Mouse (Mus musculus): Measurements from ENCODE around the gene Prune1. TPM values are rescaled to one million over a fixed set of nuclear protein-coding genes. Genes with fewer than 3 reads are reported as not detected.

The Prune1 gene
- polyA plus RNA-seq, 1 experiment from 2014 or later: 23.9 TPM

DNA sequence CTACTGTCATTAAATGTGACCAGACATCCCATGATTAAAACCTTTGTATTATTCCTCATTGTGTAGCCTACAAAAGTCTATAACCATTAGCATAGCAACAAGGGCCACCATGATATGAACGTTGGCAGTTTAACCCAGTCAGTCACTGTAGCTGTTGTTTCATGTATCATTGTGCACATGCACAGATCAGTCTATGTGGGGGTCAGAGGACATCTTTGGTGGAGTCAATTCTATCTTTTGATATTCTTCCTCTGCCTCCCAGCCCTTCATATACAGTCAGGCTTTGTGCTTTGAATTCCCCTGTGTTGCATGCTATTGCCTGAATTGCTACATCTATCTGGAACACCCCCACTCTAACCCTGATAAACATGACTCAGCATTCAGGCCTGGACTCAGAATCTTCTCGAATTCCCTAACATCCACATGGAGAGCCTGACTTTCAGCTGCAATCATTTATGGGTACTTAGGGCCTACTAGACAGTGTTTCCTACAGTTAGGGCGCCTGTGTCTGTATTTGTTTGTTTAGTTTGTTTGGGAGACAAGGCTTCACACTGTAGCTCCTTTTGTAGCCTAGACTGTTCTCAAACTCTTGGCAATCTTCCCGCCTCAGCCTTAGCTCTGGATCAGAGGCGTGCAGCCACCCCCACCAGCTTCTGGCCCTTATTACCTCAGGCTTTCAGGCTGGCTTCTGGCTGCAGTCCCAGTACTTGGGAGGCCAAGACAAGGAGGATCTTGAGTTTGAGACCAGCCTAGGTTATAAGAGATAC lies 35.2 kb downstream of the Prune1 start:
- no peak overlapping the region for H3K4me2 ChIP-seq
- no peaks in the 10 kb centered on the region for H3K36me3 ChIP-seq
- H3K27ac ChIP-seq: no peak overlapping the region
- peak; percentile 39; the same call in 1 of the 2 replicates for ATAC-seq (ENCODE audit: borderline replicate concordance, extremely low read depth, low FRiP score, low TSS enrichment)
- H3K9me3 ChIP-seq: no peaks in the 10 kb centered on the region
- 70% methylated on average over 5 of the region's 5 CpGs for WGBS
- H3K4me1 ChIP-seq: 0 out of 2 replicates have a peak, but pooled peaks cover 13% of the 10 kb centered on the region
- H3K9ac ChIP-seq: no peak overlapping the region
- no peaks in the 10 kb centered on the region for H3K27me3 ChIP-seq
- H3K4me3 ChIP-seq: no peak overlapping the region

- WGBS: 75% methylated on average over 2 of the region's 2 CpGs
- H3K9ac ChIP-seq: no peak overlapping the region
- ATAC-seq (ENCODE audit: borderline replicate concordance, extremely low read depth, low FRiP score, low TSS enrichment): no peak
- peaks cover 9% of the 10 kb centered on the region; the same call in 1 of the 2 replicates for H3K4me1 ChIP-seq
- no peak overlapping the region for H3K4me2 ChIP-seq
- H3K9me3 ChIP-seq: no peaks in the 10 kb centered on the region
- H3K27ac ChIP-seq: no peak overlapping the region
- no peaks in the 10 kb centered on the region for H3K27me3 ChIP-seq
- H3K4me3 ChIP-seq: no peak overlapping the region
- peaks cover 5% of the 10 kb centered on the region; the same call in 1 of the 2 replicates for H3K36me3 ChIP-seq
These were observed 38.8 kb downstream of the Prune1 start for GRCm38 (mm10) chr3:95243086-95243485.

GRCm38 (mm10) chr3:95241498-95241897 lies 40.4 kb downstream of the Prune1 start, which contains the start of gene Gm128:
TSS of gene Gm128 (minus strand) at chr3:95241598.
- Histone ChIP-seq H3K4me1 (peaks cover 9% of the 10 kb centered on the region; the same call in 1 of the 2 replicates), H3K4me2 (peak within 1 kb of the TSS; percentile 34; the same call in 1 of the 2 replicates), H3K27ac (no peak within 1 kb of the TSS), H3K9me3 (no peaks in the 10 kb centered on the region), H3K27me3 (no peaks in the 10 kb centered on the region), H3K36me3 (peaks cover 20% of the 10 kb centered on the region), H3K9ac (no peak within 1 kb of the TSS), H3K4me3 (no peak within 1 kb of the TSS)
- 74% methylated on average over 7 of the region's 7 CpGs for WGBS
- ATAC-seq (ENCODE audit: borderline replicate concordance, extremely low read depth, low FRiP score, low TSS enrichment): no peak

GRCm38 (mm10) chr3:95240900-95241299 lies 41.0 kb downstream of the Prune1 start:
- WGBS: 24% methylated on average over 17 of the region's 17 CpGs
- H3K36me3 ChIP-seq: peaks cover 26% of the 10 kb centered on the region
- H3K9ac ChIP-seq: no peak overlapping the region
- H3K4me2 ChIP-seq: peak overlapping the region; percentile 34; the same call in 1 of the 2 replicates
- H3K9me3 ChIP-seq: no peaks in the 10 kb centered on the region
- no peaks in the 10 kb centered on the region for H3K27me3 ChIP-seq
- peaks cover 9% of the 10 kb centered on the region; the same call in 1 of the 2 replicates for H3K4me1 ChIP-seq
- H3K27ac ChIP-seq: no peak overlapping the region
- H3K4me3 ChIP-seq: no peak overlapping the region
- ATAC-seq (ENCODE audit: borderline replicate concordance, extremely low read depth, low FRiP score, low TSS enrichment): no peak

GRCm38 (mm10) chr3:95239971-95240370 lies 41.9 kb downstream of the Prune1 start:
- H3K9me3 ChIP-seq: no peaks in the 10 kb centered on the region

DNA sequence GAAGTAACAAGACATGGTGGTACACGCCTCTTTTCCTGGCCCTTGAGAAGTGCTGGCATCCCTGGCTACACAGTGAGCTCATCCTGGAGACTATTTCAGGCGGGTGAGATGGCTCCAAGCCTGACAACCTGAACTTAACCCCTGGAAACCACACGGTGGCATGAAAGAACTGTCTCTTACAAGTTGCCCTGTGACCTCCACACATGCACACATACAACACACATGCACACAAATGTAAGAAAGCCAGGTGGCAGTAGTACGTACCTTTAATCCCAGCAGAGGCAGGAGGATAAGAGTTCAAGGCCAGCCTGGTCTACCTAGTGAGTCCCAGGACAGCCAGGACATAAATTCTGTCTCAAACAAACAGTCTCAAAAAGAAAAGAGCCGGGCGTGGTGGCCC lies 42.9 kb downstream of the Prune1 start:
- Histone ChIP-seq H3K27me3 (no peaks in the 10 kb centered on the region), H3K9me3 (no peaks in the 10 kb centered on the region), H3K4me1 (peaks cover 9% of the 10 kb centered on the region; the same call in 1 of the 2 replicates), H3K36me3 (peaks cover 44% of the 10 kb centered on the region), H3K9ac (no peak overlapping the region), H3K4me3 (no peak overlapping the region), H3K4me2 (no peak overlapping the region), H3K27ac (no peak overlapping the region)
- WGBS: 78% methylated on average over 6 of the region's 6 CpGs
- no peak for ATAC-seq (ENCODE audit: borderline replicate concordance, extremely low read depth, low FRiP score, low TSS enrichment)

More at GRCm38 (mm10) chr3:95239971-95240370, 41.9 kb downstream of the Prune1 start:
- Histone ChIP-seq H3K4me2 (no peak overlapping the region), H3K9ac (no peak overlapping the region), H3K36me3 (peaks cover 35% of the 10 kb centered on the region), H3K4me1 (peaks cover 9% of the 10 kb centered on the region; the same call in 1 of the 2 replicates), H3K27ac (no peak overlapping the region), H3K27me3 (no peaks in the 10 kb centered on the region), H3K4me3 (no peak overlapping the region)
- no peak for ATAC-seq (ENCODE audit: borderline replicate concordance, extremely low read depth, low FRiP score, low TSS enrichment)
- WGBS: 82% methylated on average over 12 of the region's 12 CpGs

GRCm38 (mm10) chr3:95237541-95238099 lies 44.3 kb downstream of the Prune1 start:
- Histone ChIP-seq H3K4me3 (no peak overlapping the region), H3K4me1 (peaks cover 9% of the 10 kb centered on the region; the same call in 1 of the 2 replicates), H3K27me3 (no peaks in the 10 kb centered on the region), H3K36me3 (peaks cover 58% of the 10 kb centered on the region), H3K9ac (no peak overlapping the region), H3K9me3 (no peaks in the 10 kb centered on the region), H3K27ac (no peak overlapping the region), H3K4me2 (no peak overlapping the region)
- WGBS: 72% methylated on average over 8 of the region's 8 CpGs
- no peak for ATAC-seq (ENCODE audit: borderline replicate concordance, extremely low read depth, low FRiP score, low TSS enrichment)

DNA sequence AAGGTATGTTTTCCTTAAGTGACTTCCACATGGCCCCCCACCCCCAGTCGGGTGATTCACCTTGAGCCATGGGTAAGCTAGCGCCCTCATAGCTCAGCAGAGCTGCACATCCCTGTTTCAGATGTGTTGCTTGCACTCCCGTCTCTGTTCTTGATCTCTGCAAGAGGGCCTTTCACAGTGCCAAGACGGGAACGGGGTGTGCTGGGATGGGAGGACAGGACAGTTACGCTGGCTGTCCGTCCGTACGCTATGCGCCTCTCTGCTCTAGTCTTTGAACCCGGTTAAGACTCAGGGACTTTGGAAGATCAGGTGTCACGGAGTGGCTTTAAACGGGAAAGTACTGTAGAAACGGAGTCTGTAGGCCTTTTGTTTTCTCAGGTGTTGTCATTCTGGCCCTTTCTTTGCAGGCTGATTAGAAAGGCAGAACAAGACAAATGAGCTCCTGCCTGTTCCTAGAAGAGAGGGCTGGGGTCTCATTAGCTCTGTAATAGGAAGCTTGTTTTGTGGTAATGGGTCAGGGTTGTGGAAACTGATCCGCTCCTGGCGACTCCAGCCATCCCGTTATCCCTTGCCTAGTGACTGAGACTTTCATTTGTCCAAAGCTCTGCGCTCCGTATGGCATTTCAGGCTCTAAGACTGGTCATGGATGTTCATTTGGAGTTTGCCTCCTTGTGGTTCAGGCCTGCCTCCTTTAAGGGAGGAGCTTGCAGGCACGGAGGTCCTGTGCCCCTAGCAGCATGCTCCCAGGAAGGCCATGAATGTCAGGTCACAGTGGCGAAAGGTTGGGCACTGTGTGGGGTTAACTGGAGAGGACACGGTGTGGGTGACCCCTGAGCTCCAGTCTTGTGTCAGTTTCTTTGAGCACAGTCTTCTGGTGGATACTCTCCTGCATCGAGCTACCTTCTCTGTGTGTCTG lies 46.2 kb downstream of the Prune1 start:
- H3K4me2 ChIP-seq: no peak overlapping the region

GRCm38 (mm10) chr3:95233303-95233980 lies 48.4 kb downstream of the Prune1 start:
- H3K36me3 ChIP-seq: peaks cover 68% of the 10 kb centered on the region
- peaks cover 18% of the 10 kb centered on the region for H3K4me1 ChIP-seq
- H3K27ac ChIP-seq: no peak overlapping the region
- no peaks in the 10 kb centered on the region for H3K9me3 ChIP-seq
- ATAC-seq (ENCODE audit: borderline replicate concordance, extremely low read depth, low FRiP score, low TSS enrichment): no peak
- H3K4me3 ChIP-seq: no peak overlapping the region
- no peak overlapping the region for H3K4me2 ChIP-seq
- H3K9ac ChIP-seq: no peak overlapping the region
- no peaks in the 10 kb centered on the region for H3K27me3 ChIP-seq
- 86% methylated on average over 16 of the region's 16 CpGs for whole genome bisulfite sequencing

More for the DNA sequence above, 46.2 kb downstream of the Prune1 start:
- Histone ChIP-seq H3K9ac (no peak overlapping the region), H3K27me3 (no peaks in the 10 kb centered on the region), H3K4me1 (peaks cover 13% of the 10 kb centered on the region), H3K27ac (no peak overlapping the region), H3K36me3 (peaks cover 69% of the 10 kb centered on the region), H3K9me3 (no peaks in the 10 kb centered on the region), H3K4me3 (no peak overlapping the region)
- WGBS: 77% methylated on average over 23 of the region's 23 CpGs
- no peak for ATAC-seq (ENCODE audit: borderline replicate concordance, extremely low read depth, low FRiP score, low TSS enrichment)

DNA sequence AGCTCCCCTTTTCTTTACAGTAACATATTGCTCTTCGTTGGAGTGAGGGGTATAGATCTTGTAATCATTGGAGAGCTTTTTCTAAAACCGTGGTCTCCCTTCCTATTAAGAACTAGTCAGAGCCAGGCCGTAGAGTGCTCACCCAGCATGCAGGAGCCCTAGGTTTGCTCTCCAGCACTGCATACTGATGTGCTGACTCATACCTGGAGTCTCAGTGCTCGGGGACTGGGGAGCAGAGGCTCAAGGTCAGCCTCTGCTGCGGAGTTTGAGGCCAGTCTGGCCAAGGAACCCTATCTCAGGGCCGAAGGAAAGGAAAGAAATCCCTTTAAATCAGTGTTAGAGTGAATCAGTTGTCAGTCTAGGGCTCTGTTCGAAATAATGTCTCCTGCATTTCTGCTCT lies 49.1 kb downstream of the Prune1 start:
- Histone ChIP-seq H3K9ac (no peak overlapping the region), H3K9me3 (no peaks in the 10 kb centered on the region), H3K4me1 (peaks cover 18% of the 10 kb centered on the region), H3K36me3 (peaks cover 61% of the 10 kb centered on the region), H3K27me3 (no peaks in the 10 kb centered on the region), H3K4me3 (no peak overlapping the region), H3K4me2 (no peak overlapping the region), H3K27ac (no peak overlapping the region)
- no peak for ATAC-seq (ENCODE audit: borderline replicate concordance, extremely low read depth, low FRiP score, low TSS enrichment)
- WGBS: 72% methylated on average over 7 of the region's 7 CpGs
